Mouse (Mus musculus) embryo, embryonic 11 days (tissue): ENCODE data around the gene Epha2.

Experiments
- DNase-seq: peaks from one replicate; pipeline ENCODE4 v3.0.0-alpha.2; 2015

The Epha2 gene

DNA sequence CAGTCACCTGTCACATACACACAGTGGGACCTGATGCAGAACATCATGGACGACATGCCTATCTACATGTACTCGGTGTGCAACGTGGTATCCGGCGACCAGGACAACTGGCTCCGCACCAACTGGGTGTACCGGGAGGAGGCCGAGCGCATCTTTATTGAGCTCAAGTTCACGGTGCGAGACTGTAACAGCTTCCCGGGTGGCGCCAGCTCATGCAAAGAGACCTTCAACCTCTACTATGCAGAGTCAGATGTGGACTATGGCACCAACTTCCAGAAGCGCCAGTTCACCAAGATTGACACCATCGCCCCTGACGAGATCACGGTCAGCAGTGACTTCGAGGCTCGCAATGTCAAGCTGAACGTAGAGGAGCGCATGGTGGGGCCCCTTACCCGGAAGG, 7.3 kb downstream of the Epha2 start:
- DNase-seq, result no peak

DNA sequence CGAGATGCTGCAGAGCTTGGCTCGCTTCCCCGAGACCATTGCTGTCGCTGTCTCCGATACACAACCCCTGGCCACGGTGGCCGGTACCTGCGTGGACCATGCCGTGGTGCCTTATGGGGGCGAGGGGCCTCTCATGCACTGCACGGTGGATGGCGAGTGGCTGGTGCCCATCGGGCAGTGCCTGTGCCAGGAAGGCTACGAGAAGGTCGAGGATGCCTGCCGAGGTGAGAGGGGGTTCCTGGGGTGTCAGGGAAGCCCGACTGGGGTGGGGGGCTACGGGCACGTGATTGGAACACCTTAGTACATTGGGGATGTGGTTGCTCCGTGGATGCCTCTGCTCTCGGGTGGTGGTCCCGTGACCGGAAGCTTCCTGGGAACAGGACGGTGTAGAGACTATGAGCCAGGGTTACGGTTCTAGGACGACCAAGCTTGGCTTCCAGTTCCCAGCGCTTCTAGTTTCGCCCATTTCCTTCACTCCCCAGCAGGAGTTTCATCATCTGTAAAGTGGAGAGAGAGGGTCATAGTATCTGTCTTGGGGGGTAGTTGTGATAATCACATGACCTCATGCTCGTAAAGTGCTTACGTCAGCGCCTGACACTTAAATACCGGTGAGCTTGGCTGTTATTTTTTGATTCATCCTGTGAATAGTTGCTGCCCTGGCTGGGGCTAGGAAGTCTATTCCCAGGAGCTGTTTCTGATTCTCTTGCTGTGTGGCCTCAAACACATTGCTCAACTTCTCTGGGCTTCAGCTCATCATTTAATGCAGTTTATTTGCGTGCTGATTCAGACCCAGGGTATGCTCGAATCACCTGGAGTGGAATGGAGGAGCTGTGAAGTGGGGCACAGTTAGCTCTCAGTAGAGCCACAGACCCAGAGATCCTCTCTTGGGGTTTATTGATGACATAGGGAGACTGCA, 8.1 kb downstream of the Epha2 start:
- no peak for DNase-seq

DNA sequence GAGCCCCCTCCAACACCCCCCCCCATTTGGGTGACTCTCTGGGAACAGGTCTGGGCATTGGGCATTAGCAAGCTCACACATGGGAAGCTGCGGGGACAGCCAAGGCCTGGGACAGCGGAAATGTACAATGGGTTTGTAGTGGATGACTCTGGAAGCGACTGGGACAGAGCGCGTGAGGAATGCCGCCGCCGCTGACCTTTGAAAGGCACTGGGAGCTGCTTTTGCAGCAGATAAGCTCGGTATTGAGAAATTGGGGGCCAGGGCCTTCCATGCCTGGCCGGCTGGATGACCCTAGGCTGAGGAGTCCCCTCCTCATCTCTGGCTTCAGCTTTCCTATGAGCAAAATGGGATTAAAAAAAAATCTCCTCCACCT, 8.7 kb downstream of the Epha2 start:
- DNase-seq, result peak; percentile 40

DNA sequence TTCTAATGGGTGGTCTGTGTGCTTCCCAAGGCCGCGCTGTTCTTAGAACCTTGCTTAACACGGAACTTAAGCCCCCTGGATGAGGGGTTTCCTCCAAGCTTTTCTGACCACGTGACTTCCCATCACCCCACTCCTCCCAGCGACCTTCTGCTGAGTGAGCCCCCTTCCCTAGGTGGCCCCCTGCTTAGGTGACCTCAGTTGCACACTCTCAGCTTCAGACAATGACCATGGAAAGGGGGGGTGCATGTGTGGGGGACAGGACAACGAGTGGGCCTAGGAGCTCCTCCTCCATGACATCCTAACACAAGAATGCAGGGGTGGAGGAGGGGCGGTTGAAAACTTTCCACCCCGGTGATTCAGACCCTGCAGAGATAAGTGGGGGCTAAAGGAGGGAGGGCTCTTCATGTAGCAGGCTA, 9.2 kb downstream of the Epha2 start:
- DNase-seq, result peak; percentile 74

DNA sequence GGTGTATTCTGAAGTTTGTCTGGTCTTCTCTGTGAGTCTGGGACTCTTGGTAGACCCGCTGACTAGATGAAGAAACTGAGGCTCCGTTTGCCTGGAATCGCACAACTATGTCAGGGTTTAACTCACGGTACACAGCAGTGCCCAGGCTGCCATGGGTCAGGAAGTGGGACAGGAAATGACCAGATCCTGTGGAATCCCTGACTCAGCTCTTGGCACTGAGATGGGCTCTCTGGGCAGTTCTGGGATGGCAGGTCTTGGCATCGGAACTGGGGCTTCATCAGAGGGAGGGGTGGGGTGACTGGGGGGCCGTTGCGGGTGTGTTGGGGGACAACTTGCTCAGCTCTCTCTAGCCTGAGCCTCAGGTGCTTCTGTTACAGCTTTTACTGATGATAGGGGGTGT, 10.0 kb downstream of the Epha2 start:
- DNase-seq, result no peak

DNA sequence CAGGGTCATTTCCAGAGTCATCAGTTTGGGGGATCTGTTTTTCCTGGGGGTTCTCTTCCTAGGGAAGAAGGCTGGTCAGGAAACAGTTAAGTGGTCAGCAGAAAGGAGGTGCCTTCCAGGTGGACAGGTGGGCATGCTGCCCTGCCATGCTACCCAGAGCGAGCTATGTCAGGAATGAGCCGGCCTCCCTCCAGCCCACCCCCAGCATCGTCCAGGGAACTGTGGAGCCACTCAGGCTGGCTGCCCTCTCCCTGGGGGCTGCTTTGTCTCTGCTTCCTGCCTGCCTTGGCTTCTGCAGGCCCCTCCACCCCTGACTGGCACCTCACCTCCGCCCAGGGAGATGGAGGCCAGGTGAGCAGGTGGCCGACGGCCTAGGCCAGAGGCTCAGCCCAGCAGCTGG, 10.5 kb downstream of the Epha2 start:
- DNase-seq, result no peak

DNA sequence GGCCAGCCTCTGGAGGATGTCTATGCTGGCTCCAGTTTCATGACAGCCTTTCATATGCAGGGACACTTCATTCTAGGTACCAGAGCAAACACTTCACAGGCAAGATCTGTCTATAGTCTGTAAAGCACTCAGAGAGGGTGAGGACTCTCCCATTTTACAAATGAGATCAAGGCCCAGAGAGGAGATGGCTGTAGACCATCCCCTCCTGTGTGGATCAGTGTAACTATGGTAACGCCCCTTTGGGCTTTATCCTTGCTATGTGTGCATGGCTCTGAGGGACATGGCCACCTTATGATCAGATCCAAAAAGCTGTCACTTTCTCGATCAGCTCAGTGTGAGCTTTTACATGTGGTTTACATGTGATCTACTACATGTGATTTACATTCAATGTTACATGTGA, 10.9 kb downstream of the Epha2 start:
- DNase-seq, result no peak

DNA sequence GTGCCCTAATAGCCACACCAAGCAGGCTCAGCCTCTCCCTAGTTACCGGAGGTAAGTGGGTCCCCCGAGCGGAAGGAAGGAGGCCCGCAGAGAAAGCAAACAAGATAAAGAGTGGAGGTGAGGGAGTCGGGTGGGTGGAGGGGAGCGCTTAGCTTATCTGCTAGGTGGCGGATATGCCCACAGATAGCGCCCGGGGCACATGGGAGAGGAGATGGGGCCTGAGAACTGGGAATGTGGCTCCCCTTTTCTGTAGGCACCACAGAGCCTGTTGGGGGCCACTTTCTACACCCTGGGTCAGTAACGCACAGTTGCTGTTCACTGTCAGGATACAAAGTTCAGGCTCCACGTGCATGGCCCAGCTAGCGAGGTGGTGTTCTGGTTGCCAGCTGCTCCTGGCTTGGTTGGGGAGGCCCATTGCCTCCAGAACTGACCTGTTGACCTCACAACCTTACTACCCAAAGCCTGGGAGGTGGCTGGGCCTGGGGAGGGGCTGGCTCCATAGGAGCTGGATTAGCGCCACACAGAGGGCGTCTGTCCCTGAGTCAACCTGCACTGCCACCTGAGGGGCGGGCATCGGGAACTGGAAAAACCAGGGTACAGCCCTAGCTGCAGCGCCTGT, 11.6 kb downstream of the Epha2 start:
- no peak for DNase-seq

DNA sequence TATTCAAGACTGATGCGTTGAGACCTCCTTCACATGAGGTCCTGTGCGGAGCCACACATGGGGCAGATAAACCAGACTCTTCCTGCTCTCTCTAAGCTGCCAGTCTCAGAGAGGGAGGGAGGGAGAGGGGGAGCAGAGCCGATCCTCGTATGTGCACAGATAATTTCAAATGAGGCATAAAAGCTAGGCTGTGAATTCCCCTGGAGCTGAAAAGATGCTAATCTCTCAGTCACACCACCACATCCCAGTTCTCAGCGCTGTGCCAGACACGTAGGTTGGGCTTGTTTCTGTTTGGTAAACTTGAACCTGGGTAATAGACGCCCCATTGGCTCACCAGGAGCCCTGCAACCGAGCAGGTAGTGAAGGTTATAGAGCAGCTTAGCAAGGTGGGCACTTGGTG, 12.4 kb downstream of the Epha2 start:
- no peak for DNase-seq

DNA sequence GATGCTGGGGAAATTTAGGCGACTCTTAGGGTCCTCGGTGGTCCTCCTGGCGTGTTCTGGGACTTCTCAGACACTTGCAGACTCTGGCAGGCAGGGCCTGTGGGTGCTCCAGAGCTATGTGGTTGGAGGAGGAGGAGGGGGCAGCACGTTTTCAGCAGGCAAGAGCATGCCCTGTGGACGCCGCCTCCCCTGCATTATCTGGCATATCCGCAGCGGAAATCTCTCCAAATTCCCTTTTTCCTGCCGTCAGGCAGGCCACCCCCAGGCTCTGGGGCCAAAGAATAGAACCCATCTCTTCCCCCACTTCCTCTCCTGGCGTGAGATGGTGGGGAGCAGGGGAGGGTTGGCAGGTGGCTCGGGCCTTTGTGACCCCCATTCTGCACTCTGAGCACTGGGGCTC, 12.9 kb downstream of the Epha2 start:
- DNase-seq, result no peak

DNA sequence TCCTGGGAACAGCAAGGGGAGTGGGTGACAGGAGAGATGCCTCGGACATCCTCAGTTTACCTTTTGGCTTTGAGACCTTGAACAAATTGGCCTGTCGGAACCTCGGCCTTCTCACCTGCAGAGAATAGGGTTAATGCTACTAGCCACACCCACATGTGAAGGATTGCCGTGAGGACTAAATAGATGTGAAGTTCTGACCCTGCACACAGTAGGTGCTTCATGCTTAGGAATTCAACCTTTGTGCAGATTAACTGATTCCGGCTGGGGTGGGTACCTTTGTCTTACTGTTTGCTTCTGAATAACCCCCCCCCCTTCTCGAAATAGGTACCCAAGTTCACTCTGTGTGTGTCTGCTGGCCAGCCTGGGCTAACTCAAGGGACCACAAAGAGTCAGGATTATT, 13.7 kb downstream of the Epha2 start:
- DNase-seq, result no peak

DNA sequence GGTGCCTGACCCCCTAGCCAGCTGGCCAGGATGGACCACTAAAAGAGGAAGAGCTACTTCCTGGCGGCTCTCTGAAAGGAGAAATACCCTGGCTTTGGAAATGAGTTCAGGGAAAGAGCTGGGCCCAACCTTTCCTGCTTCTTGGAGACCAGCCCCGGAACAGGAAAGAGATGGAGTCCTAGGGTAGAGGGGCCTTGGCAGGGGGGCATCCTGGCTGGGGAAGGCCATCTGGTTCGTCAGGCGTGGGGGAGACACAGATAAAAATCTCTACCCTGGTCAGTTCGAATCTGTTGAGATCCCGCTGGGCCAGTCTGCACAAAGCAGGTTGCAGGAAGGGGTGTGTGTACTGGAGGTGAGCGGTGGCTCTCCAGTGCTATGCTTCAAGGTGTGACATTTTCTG, 15.0 kb downstream of the Epha2 start:
- no peak for DNase-seq

DNA sequence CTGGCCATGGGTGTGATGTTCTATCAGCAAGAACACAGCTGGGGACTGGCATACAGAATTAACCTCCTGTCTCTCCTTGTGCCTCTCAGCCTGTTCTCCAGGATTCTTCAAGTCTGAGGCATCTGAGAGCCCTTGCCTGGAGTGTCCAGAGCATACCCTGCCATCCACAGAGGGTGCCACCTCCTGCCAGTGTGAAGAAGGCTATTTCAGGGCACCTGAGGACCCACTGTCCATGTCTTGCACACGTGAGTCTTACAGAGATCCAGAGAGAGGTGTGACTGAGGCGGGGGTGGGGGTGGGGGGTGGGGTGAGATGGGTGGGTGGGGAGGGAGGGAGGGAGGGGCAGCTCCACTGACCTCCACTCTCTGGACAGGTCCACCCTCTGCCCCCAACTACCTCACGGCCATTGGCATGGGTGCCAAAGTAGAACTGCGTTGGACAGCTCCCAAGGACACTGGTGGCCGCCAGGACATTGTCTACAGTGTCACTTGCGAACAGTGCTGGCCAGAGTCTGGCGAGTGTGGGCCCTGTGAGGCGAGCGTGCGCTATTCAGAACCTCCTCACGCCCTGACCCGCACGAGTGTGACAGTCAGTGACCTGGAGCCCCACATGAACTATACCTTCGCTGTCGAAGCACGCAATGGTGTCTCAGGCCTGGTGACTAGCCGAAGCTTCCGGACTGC, 15.6 kb downstream of the Epha2 start:
- no peak for DNase-seq

DNA sequence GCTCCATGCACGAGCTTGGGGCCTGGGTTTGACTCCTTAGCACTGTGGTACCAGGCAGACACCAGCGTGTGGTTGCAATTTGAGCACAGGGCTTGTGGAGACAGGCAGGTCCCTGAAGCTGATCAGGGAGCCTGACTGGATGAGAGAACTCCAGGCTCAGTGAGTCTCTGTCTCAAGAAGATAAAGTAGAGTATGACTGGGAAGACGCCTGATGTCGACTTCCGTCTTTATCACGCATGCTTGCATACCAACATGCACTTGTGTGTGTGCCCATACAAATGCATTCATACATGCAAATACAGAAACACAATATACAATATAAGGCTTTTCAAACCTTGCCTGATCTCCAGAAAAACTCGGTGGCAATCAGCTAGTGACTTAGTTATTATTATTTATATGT, 16.9 kb downstream of the Epha2 start:
- DNase-seq, result no peak

DNA sequence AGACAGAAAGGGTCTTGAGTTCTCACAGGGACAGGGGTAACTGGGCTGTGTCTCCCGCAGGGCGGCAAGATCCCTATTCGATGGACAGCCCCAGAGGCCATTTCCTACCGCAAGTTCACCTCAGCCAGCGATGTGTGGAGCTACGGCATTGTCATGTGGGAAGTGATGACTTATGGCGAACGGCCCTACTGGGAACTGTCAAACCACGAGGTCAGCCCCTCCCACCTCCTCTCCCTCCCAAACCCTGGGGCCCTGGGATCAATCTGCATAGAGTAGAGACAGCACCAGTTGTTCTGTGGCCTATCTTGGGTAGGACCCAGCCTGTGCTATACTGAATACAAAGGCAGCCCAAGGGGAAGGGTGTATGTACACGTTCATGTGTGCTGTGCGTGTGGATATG, 21.5 kb downstream of the Epha2 start:
- DNase-seq, result no peak

DNA sequence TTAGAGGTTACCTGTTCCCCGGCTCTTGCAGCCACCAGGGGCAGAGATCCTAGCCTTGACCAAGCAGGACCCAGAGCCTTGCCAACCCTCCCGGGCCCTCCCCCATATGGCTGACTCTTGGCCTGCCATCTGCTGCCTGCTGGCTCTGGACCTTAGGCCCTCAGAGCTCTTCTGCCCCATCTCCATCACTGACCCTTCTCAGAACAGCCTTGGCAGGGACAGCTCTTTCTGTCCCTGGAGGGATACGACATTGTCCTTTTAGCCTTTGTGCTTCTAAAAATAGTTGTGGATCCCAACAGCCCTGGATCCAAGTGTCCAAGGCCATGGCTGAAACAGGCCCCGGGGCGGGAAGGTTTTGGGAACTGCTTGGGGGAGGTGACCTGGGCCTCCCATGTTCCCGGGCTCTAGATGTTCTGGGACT, 23.7 kb downstream of the Epha2 start:
- no peak for DNase-seq

DNA sequence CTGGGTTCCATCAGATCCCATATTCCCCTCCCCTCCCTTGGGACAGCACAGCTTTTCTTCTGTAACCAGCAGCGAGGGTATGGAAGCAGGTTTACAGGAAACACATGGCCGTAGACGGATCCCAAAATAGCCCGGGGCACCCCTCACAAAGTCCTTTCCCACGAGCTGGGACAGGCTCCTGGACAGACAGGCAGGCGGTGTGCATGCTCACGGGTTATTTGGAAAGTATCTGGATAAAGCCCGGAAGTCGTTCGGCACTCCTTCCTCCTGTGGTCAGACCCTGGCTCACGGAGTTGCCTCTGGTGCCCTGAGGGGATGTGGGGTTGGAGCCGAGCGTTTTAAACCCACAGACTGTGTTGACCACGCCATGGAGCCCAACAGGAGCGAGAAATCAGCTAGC, 24.6 kb downstream of the Epha2 start:
- no peak for DNase-seq

DNA sequence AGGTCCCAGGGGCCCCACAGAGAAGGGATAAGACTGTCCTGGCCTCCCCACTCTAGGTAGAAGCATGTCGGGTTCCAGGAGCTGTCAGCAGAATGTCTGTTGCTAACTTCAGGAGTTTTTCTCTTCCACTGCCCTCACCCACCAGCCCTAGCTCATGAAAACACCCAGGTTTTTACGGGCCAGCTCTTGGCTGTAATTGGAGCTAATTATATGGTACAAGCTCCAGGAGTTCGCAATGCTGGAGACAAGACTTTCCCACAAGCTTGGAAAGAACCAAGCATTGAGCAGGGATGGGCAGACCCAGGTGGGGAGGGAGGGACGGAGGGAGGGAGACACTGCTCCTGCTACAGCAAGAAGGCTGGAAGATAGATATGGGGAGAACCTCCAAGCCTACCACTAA, 26.0 kb downstream of the Epha2 start:
- no peak for DNase-seq

DNA sequence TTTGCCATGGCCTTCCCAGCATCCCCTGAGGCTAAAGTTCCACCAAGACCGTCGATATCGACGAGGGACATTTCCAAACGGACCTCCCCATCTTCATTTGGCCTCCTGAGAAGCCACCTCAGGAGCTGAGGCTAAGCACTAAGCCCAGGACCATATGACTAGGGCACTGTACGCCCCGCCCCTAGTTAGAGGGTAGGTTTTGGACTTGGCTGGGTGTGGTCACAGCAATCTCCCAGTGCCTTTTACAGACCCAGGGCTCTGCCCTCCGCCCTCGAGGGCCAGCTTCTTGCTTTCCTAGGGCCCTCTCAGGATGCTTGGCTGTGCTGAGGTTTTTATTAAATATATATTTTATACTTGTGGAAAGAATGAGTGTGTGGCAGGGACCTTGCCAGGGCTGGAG, 27.7 kb downstream of the Epha2 start:
- DNase-seq, result no peak

DNA sequence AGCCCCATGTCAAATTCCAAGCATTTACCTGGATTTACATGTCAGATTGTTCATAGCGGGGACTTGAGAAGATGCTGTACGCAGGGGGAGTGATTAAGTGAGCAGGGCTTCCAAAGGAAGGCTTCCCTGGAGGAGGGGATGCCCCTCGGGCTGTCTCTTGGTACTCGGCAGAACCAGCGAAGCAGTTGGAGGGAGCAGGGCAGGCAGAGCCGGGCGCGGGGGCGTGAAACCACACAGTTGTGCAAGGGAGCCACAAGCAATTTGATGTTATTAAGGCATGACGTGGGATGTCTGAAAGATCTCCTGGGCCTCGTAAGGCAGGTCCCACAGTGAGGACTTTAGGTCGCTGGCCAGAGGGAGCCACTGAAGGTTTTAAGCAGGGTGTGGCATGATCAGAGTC, 28.9 kb downstream of the Epha2 start:
- no peak for DNase-seq

DNA sequence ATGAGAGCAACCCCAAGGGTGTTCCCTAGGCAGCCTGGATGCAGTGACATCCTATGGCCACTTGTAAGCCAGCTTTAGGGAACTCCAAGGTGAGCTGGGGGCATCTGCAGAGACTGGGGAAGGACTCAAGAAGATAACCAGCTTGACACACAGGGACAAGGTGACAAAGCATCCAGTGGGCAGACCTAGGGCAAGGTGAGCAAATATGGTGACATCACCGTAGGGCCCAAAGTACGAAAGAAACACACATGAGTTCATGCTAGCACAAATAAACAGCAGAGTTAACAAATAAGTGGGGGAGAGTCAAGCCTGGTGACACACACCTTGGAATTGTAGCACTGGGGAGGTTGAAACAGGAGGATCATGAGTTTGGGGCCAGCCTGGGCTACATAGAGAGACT, 30.4 kb downstream of the Epha2 start:
- DNase-seq, result no peak

DNA sequence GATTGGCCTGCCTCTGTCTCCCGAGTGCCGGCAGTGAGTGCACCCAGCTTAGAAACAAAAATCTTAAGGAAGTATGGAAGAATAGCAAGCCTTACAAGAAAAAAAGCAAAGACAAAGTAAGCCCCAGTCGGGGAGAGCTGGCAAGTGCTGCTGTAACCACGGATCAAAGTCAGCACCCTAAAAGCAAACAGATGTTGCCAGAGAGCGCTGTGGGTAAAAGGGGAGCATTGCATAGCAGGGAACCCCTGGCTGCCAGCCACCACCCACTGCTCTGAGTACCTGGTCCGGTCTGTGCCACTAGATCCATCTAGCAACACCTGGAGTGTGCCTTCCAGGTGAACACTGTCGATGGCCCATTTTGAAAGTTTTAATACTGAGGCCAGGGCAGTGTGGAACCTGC, 31.2 kb downstream of the Epha2 start:
- no peak for DNase-seq

DNA sequence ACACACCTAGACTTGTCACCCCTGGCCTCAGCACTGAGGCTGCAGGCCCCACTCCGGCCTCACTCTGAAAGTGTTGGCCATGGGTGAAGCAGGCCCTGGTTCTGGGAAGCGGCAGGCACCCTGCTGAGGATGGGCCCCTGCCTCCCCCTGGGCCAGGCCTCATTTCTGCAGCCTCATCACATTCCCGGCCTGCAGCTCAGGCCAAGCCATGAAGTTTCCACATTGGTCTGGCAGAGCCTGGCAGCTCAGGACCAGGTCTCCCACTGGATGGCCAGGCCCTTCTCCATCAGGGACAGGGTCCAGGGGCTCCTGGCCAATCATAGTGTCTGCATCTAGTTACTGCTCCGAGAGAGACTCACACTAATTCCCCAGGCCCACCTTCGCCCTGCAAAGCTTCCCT, 33.7 kb downstream of the Epha2 start:
- peak; percentile 34 for DNase-seq

DNA sequence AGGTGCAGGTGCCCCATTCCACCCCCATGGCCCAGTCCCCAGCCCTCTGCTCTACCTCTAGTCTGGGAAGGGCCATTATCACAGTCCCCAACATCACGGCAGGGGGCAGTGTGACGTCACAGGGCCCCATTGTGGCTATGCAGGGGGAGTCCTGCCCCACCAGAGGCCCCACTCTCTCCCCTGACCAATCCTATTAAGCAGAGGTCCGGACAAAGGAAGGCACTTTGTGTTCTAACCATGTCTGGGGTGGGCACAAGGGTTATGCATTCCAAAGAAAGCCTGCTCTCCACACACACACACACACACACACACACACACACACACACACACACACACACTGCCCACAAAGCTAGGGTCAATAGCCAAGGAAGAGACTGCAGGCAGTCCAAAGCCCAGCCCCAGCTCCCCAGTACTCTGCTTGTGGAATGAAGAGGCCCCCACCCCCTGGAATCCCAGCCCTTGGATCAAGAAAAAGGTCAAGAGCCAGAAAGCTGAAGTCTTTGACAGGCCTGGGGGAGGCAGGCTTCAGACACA, 34.3 kb downstream of the Epha2 start:
- peak; percentile 74 for DNase-seq
